Mouse (Mus musculus) embryonic facial prominence, embryonic 15.5 days (tissue): ENCODE results near the gene Tle2. TPM values are rescaled to one million over a fixed set of nuclear protein-coding genes. Genes with fewer than 3 reads are reported as not detected.
A peak's percentile ranks its signal among the peaks of the same experiment; 100 is the strongest.

Experiments used
- ATAC-seq: fragments of 200-750 bp; cut with Nextera tagmentation; 2 replicates; pipeline ENCODE4 v1.8.0; 2017; ENCODE audit warnings: low read depth, moderate TSS enrichment; ENCODE audit not compliant: insufficient number of reproducible peaks, low FRiP score, low TSS enrichment
- H3K27ac ChIP-seq: fragments of 300-500 bp; sonication (generic); replicated peaks from 2 replicates; pipeline ENCODE4 v1.5.1; 2015; ENCODE audit warnings: mild to moderate bottlenecking, inconsistent platforms
- H3K27me3 ChIP-seq: fragments of 300-500 bp; sonication (generic); 2 replicates; pipeline ENCODE4 v1.6.1; 2015; ENCODE audit warnings: inconsistent platforms
- H3K36me3 ChIP-seq: fragments of 300-500 bp; sonication (generic); 2 replicates; pipeline ENCODE4 v1.6.1; 2015; ENCODE audit warnings: mild to moderate bottlenecking, inconsistent platforms
- H3K4me1 ChIP-seq: fragments of 300-500 bp; sonication (generic); 2 replicates; pipeline ENCODE4 v1.6.1; 2015; ENCODE audit warnings: inconsistent platforms
- H3K4me2 ChIP-seq: fragments of 300-500 bp; sonication (generic); replicated peaks from 2 replicates; pipeline ENCODE4 v1.6.1; 2015; ENCODE audit warnings: mild to moderate bottlenecking, inconsistent platforms
- H3K4me3 ChIP-seq: fragments of 300-500 bp; sonication (generic); replicated peaks from 2 replicates; pipeline ENCODE4 v1.5.1; 2015; ENCODE audit warnings: mild to moderate bottlenecking, inconsistent platforms
- H3K9ac ChIP-seq: fragments of 300-500 bp; sonication (generic); 2 replicates; pipeline ENCODE4 v1.6.1; 2015; ENCODE audit warnings: inconsistent platforms
- H3K9me3 ChIP-seq: fragments of 300-500 bp; sonication (generic); replicated peaks from 2 replicates; pipeline ENCODE4 v1.6.1; 2016; ENCODE audit warnings: inconsistent platforms
- WGBS: fragments of 180-500 bp; shearing (Covaris S2); methylation state at CpG from one replicate; pipeline ENCODE4 v1.1.7; 2015; 5-methylcytosine and 5-hydroxymethylcytosine counted together
- polyA plus RNA-seq: library from polyadenylated mRNA; unstranded; fragments of >200 nt; fragmentation: Nextera tagmentation; extraction: Ambion mirVana; gene quantifications from 2 replicates; pipeline ENCODE4 v1.2.1, GENCODE M21; 2015

The Tle2 gene
- polyA plus RNA-seq, 1 experiment from 2014 or later, result 73.7 TPM

- Histone ChIP-seq H3K9ac (no peak overlapping the region), H3K27ac (peak overlapping the region; percentile 96), H3K4me3 (no peak overlapping the region), H3K27me3 (0 out of 2 replicates have a peak, but pooled peaks cover 5% of the 10 kb centered on the region), H3K4me1 (peaks cover 78% of the 10 kb centered on the region), H3K36me3 (peaks cover 36% of the 10 kb centered on the region), H3K9me3 (no peaks in the 10 kb centered on the region), H3K4me2 (peak overlapping the region; percentile 5; the same call in 1 of the 2 replicates)
- ATAC-seq, result no peak
- 12% methylated on average over 15 of the region's 16 CpGs for WGBS
Observed at GRCm38 (mm10) chr10:81568381-81569191, 5.8 kb upstream of the Tle2 start.

GRCm38 (mm10) chr10:81569507-81570237 is 4.7 kb upstream of the Tle2 start:
- peak overlapping the region; percentile 96 for H3K27ac ChIP-seq
- 0 out of 2 replicates have a peak, but pooled peaks cover 11% of the 10 kb centered on the region for H3K27me3 ChIP-seq
- 0 out of 2 replicates have a peak overlapping the region, but pooled peaks have one; percentile 82 for H3K4me2 ChIP-seq
- H3K9me3 ChIP-seq, result no peaks in the 10 kb centered on the region
- H3K9ac ChIP-seq, result no peak overlapping the region
- 46% methylated on average over 9 of the region's 9 CpGs for WGBS
- peak overlapping the region; percentile 48; the same call in 1 of the 2 replicates for H3K4me3 ChIP-seq
- H3K4me1 ChIP-seq, result peaks cover 77% of the 10 kb centered on the region
- no peak for ATAC-seq
- H3K36me3 ChIP-seq, result peaks cover 26% of the 10 kb centered on the region

- peaks cover 76% of the 10 kb centered on the region for H3K4me1 ChIP-seq
- H3K9me3 ChIP-seq, result no peaks in the 10 kb centered on the region
- no peak overlapping the region for H3K9ac ChIP-seq
- H3K27ac ChIP-seq, result peak overlapping the region; percentile 96
- 3% methylated on average over 8 of the region's 11 CpGs for WGBS
- peak; percentile 17; the same call in 1 of the 2 replicates for ATAC-seq
- H3K4me2 ChIP-seq, result peak overlapping the region; percentile 82
- peaks cover 20% of the 10 kb centered on the region for H3K36me3 ChIP-seq
- peak overlapping the region; percentile 48 for H3K4me3 ChIP-seq
- 0 out of 2 replicates have a peak, but pooled peaks cover 11% of the 10 kb centered on the region for H3K27me3 ChIP-seq
Observed at GRCm38 (mm10) chr10:81570238-81570800, 4.0 kb upstream of the Tle2 start.

GRCm38 (mm10) chr10:81570831-81571500 is 3.4 kb upstream of the Tle2 start:
- peak overlapping the region; percentile 96 for H3K27ac ChIP-seq
- H3K27me3 ChIP-seq, result 0 out of 2 replicates have a peak, but pooled peaks cover 11% of the 10 kb centered on the region
- peak overlapping the region; percentile 82 for H3K4me2 ChIP-seq
- WGBS, result under 1% methylated on average over 32 of the region's 34 CpGs
- 0 out of 2 replicates have a peak overlapping the region, but pooled peaks have one; percentile 16 for H3K9ac ChIP-seq
- H3K4me1 ChIP-seq, result peaks cover 76% of the 10 kb centered on the region
- no peaks in the 10 kb centered on the region for H3K9me3 ChIP-seq
- peak overlapping the region; percentile 48 for H3K4me3 ChIP-seq
- H3K36me3 ChIP-seq, result peaks cover 14% of the 10 kb centered on the region
- peak; percentile 69 for ATAC-seq

- Histone ChIP-seq H3K9ac (0 out of 2 replicates have a peak overlapping the region, but pooled peaks have one; percentile 16), H3K4me3 (peak overlapping the region; percentile 48), H3K27me3 (peaks cover 11% of the 10 kb centered on the region; the same call in 1 of the 2 replicates), H3K9me3 (no peaks in the 10 kb centered on the region), H3K36me3 (peaks cover 8% of the 10 kb centered on the region), H3K4me2 (peak overlapping the region; percentile 82), H3K27ac (peak overlapping the region; percentile 96), H3K4me1 (peaks cover 81% of the 10 kb centered on the region)
- WGBS, result 0% methylated on average over 18 of the region's 18 CpGs
- peak; percentile 93 for ATAC-seq
Observed at GRCm38 (mm10) chr10:81571501-81571876, 2.9 kb upstream of the Tle2 start.

GRCm38 (mm10) chr10:81572133-81572671 is 2.2 kb upstream of the Tle2 start:
- no peak for ATAC-seq
- H3K9ac ChIP-seq, result no peak overlapping the region
- no peaks in the 10 kb centered on the region for H3K9me3 ChIP-seq
- H3K4me3 ChIP-seq, result peak overlapping the region; percentile 48
- H3K36me3 ChIP-seq, result peaks cover 1% of the 10 kb centered on the region; the same call in 1 of the 2 replicates
- peaks cover 85% of the 10 kb centered on the region for H3K4me1 ChIP-seq
- peak overlapping the region; percentile 78 for H3K27ac ChIP-seq
- 11% methylated on average over 9 of the region's 9 CpGs for WGBS
- H3K4me2 ChIP-seq, result peak overlapping the region; percentile 82
- H3K27me3 ChIP-seq, result peaks cover 11% of the 10 kb centered on the region; the same call in 1 of the 2 replicates

GRCm38 (mm10) chr10:81572975-81573374 is 1.4 kb upstream of the Tle2 start:
- Histone ChIP-seq H3K27me3 (peaks cover 11% of the 10 kb centered on the region; the same call in 1 of the 2 replicates), H3K4me1 (peaks cover 83% of the 10 kb centered on the region), H3K4me2 (peak overlapping the region; percentile 82; the same call in 1 of the 2 replicates), H3K36me3 (no peaks in the 10 kb centered on the region), H3K27ac (peak overlapping the region; percentile 78), H3K9me3 (no peaks in the 10 kb centered on the region), H3K4me3 (no peak overlapping the region), H3K9ac (no peak overlapping the region)
- no peak for ATAC-seq
- WGBS, result 19% methylated on average over 9 of the region's 9 CpGs

GRCm38 (mm10) chr10:81575208-81575631 is 859 bp downstream of the Tle2 start:
- whole genome bisulfite sequencing, result under 1% methylated on average over 26 of the region's 30 CpGs
- peak overlapping the region; percentile 85 for H3K4me2 ChIP-seq
- H3K36me3 ChIP-seq, result 0 out of 2 replicates have a peak, but pooled peaks cover 2% of the 10 kb centered on the region
- no peaks in the 10 kb centered on the region for H3K9me3 ChIP-seq
- H3K27me3 ChIP-seq, result peaks cover 11% of the 10 kb centered on the region; the same call in 1 of the 2 replicates
- peak overlapping the region; percentile 69 for H3K4me3 ChIP-seq
- H3K9ac ChIP-seq, result peak overlapping the region; percentile 70
- ATAC-seq, result no peak
- H3K4me1 ChIP-seq, result peaks cover 80% of the 10 kb centered on the region
- peak overlapping the region; percentile 77 for H3K27ac ChIP-seq

- 0 out of 2 replicates have a peak, but pooled peaks cover 7% of the 10 kb centered on the region for H3K36me3 ChIP-seq
- no peak for ATAC-seq
- 1% methylated on average over 6 of the region's 6 CpGs for WGBS
- peak overlapping the region; percentile 70 for H3K9ac ChIP-seq
- no peaks in the 10 kb centered on the region for H3K9me3 ChIP-seq
- peak overlapping the region; percentile 69 for H3K4me3 ChIP-seq
- peaks cover 80% of the 10 kb centered on the region for H3K4me1 ChIP-seq
- peak overlapping the region; percentile 85 for H3K4me2 ChIP-seq
- H3K27me3 ChIP-seq, result peaks cover 11% of the 10 kb centered on the region; the same call in 1 of the 2 replicates
- H3K27ac ChIP-seq, result peak overlapping the region; percentile 77
Observed at GRCm38 (mm10) chr10:81575695-81576094, 1.3 kb downstream of the Tle2 start.

- H3K36me3 ChIP-seq, result peaks cover 35% of the 10 kb centered on the region
- H3K9ac ChIP-seq, result no peak overlapping the region
- H3K4me2 ChIP-seq, result no peak overlapping the region
- H3K4me3 ChIP-seq, result no peak overlapping the region
- 68% methylated on average over 4 of the region's 4 CpGs for WGBS
- H3K4me1 ChIP-seq, result peaks cover 67% of the 10 kb centered on the region
- ATAC-seq, result no peak
- no peaks in the 10 kb centered on the region for H3K9me3 ChIP-seq
- no peaks in the 10 kb centered on the region; the same call in 1 of the 2 replicates for H3K27me3 ChIP-seq
- no peak overlapping the region for H3K27ac ChIP-seq
Observed at GRCm38 (mm10) chr10:81579967-81580366, 5.6 kb downstream of the Tle2 start.
